24 mouse cellular contexts compared by ENCODE assay signal in genomic region chr10:49441369-49441768, GRCm38 (mm10).
DNase-seq lines count a peak whose midpoint lies in the region; ATAC-seq lines count a peak whose summit lies in the region.
"Had no signal": no experiment of that assay in that cellular context is flagged by ENCODE, and none has a peak within 500 bp of the region (broad histone marks: within the 10 kb centered on the region; RNA-seq: fewer than 3 reads in every experiment).

No protein-coding gene starts in this region.

- no peaks in the 10 kb centered on the region for H3K27me3 ChIP-seq in embryonic facial prominence, embryonic 14.5 days (replicated peaks; ENCODE audit: control insufficient read depth, insufficient read depth, low read length)
- H3K27me3 ChIP-seq in embryonic facial prominence, embryonic 10.5 days (replicated peaks; ENCODE audit: low read depth, poor library complexity, severe bottlenecking), result no peaks in the 10 kb centered on the region
- no peaks in the 10 kb centered on the region for H3K27me3 ChIP-seq in midbrain, embryonic 14.5 days (ENCODE audit: control insufficient read depth, insufficient read depth, low read length)
- H3K27me3 ChIP-seq in midbrain, embryonic 11.5 days (ENCODE audit: control insufficient read depth, insufficient read depth, low read length), result no peaks in the 10 kb centered on the region
- H3K27me3 ChIP-seq: CH12.LX; embryonic facial prominence, embryonic 13.5 days; forebrain, embryonic 13.5 days; forebrain, embryonic 15.5 days; Patski had no signal

- 57% methylated on average over 1 of the region's 1 CpGs for WGBS in embryonic facial prominence, embryonic 14.5 days
- WGBS in embryonic facial prominence, embryonic 10.5 days, result 68% methylated on average over 1 of the region's 1 CpGs
- 77% methylated on average over 1 of the region's 1 CpGs for WGBS in midbrain, embryonic 14.5 days
- 84% methylated on average over 1 of the region's 1 CpGs for WGBS in midbrain, embryonic 11.5 days

- no peak overlapping the region for H3K9ac ChIP-seq in embryonic facial prominence, embryonic 14.5 days (ENCODE audit: low read depth, low read length)
- no peak overlapping the region for H3K9ac ChIP-seq in midbrain, embryonic 14.5 days (replicated peaks; ENCODE audit: low read length)
- H3K9ac ChIP-seq in midbrain, embryonic 11.5 days (ENCODE audit: low read length), result no peak overlapping the region
- H3K9ac ChIP-seq: embryonic facial prominence, embryonic 13.5 days; forebrain, embryonic 13.5 days; forebrain, embryonic 15.5 days; forebrain, postnatal 0 days had no signal

- no peak for ATAC-seq in embryonic facial prominence, embryonic 14.5 days (ENCODE audit: low read depth)
- peak; percentile 58; the same call in 1 of the 2 replicates for ATAC-seq in midbrain, embryonic 14.5 days (ENCODE audit: low FRiP score, low TSS enrichment)
- ATAC-seq in midbrain, embryonic 11.5 days (ENCODE audit: low FRiP score), result no peak
- ATAC-seq: CD4-positive, CD25-positive, alpha-beta regulatory T cell, adult 4 months; forebrain, embryonic 13.5 days; forebrain, embryonic 15.5 days; forebrain, postnatal 0 days; Patski had no signal

- no peak overlapping the region for H3K27ac ChIP-seq in embryonic facial prominence, embryonic 14.5 days (replicated peaks; ENCODE audit: low read depth, low read length)
- no peak overlapping the region for H3K27ac ChIP-seq in embryonic facial prominence, embryonic 10.5 days (replicated peaks)
- H3K27ac ChIP-seq in midbrain, embryonic 14.5 days (replicated peaks; ENCODE audit: low read depth, low read length), result no peak overlapping the region
- H3K27ac ChIP-seq in midbrain, embryonic 11.5 days (ENCODE audit: low read depth, low read length), result no peak overlapping the region
- H3K27ac ChIP-seq: embryonic facial prominence, embryonic 13.5 days; forebrain, embryonic 13.5 days; forebrain, embryonic 15.5 days had no signal

- no peak overlapping the region for H3K4me3 ChIP-seq in embryonic facial prominence, embryonic 14.5 days (ENCODE audit: low read depth, low read length)
- H3K4me3 ChIP-seq in embryonic facial prominence, embryonic 10.5 days, result no peak overlapping the region
- no peak overlapping the region for H3K4me3 ChIP-seq in midbrain, embryonic 14.5 days (replicated peaks; ENCODE audit: low read depth, low read length)
- no peak overlapping the region for H3K4me3 ChIP-seq in midbrain, embryonic 11.5 days (ENCODE audit: low read depth, low read length)
- H3K4me3 ChIP-seq: embryonic facial prominence, embryonic 13.5 days; forebrain, embryonic 13.5 days; forebrain, embryonic 15.5 days had no signal

- no peaks in the 10 kb centered on the region for H3K9me3 ChIP-seq in embryonic facial prominence, embryonic 14.5 days (ENCODE audit: control insufficient read depth, low read length)
- H3K9me3 ChIP-seq in embryonic facial prominence, embryonic 10.5 days, result no peaks in the 10 kb centered on the region
- H3K9me3 ChIP-seq in midbrain, embryonic 14.5 days (ENCODE audit: control insufficient read depth, low read length), result no peaks in the 10 kb centered on the region
- no peaks in the 10 kb centered on the region for H3K9me3 ChIP-seq in midbrain, embryonic 11.5 days (ENCODE audit: control insufficient read depth, low read length)
- H3K9me3 ChIP-seq: embryonic facial prominence, embryonic 13.5 days; forebrain, embryonic 13.5 days; forebrain, embryonic 15.5 days; G1E had no signal

- H3K36me3 ChIP-seq in embryonic facial prominence, embryonic 14.5 days (ENCODE audit: control insufficient read depth, insufficient read depth, low read length), result no peaks in the 10 kb centered on the region
- no peaks in the 10 kb centered on the region for H3K36me3 ChIP-seq in embryonic facial prominence, embryonic 10.5 days (replicated peaks)
- no peaks in the 10 kb centered on the region for H3K36me3 ChIP-seq in midbrain, embryonic 14.5 days (ENCODE audit: control insufficient read depth, insufficient read depth, low read length)
- no peaks in the 10 kb centered on the region for H3K36me3 ChIP-seq in midbrain, embryonic 11.5 days (ENCODE audit: control insufficient read depth, insufficient read depth, low read length)
- H3K36me3 ChIP-seq: embryonic facial prominence, embryonic 13.5 days; forebrain, embryonic 15.5 days; G1E had no signal

- no peaks in the 10 kb centered on the region for H3K4me1 ChIP-seq in embryonic facial prominence, embryonic 14.5 days (ENCODE audit: control insufficient read depth, insufficient read depth, low read length)
- H3K4me1 ChIP-seq in embryonic facial prominence, embryonic 10.5 days, result no peaks in the 10 kb centered on the region
- no peaks in the 10 kb centered on the region for H3K4me1 ChIP-seq in midbrain, embryonic 14.5 days (ENCODE audit: control insufficient read depth, insufficient read depth, low read length)
- no peaks in the 10 kb centered on the region for H3K4me1 ChIP-seq in midbrain, embryonic 11.5 days (ENCODE audit: control insufficient read depth, insufficient read depth, low read length)
- H3K4me1 ChIP-seq: embryonic facial prominence, embryonic 13.5 days; forebrain, embryonic 15.5 days had no signal

- peak; percentile 3 for DNase-seq in embryonic facial prominence, embryonic 14.5 days (ENCODE audit: low spot score)
- DNase-seq in embryonic facial prominence, embryonic 10.5 days (ENCODE audit: low spot score), result no peak
- DNase-seq in midbrain, embryonic 14.5 days, result peak; percentile 19
- DNase-seq in midbrain, embryonic 11.5 days (ENCODE audit: low spot score, missing footprints), result no peak
- DNase-seq in retina, embryonic 14.5 days (ENCODE audit: low spot score), result peak; percentile 23
- no peak for DNase-seq in embryo, embryonic 10.5 days (ENCODE audit: low spot score)
- DNase-seq in T-cell, adult 2 months (ENCODE audit: low spot score), result no peak
- DNase-seq: adrenal gland, adult 2 months; adrenal gland, postnatal 10 days; adrenal gland, postnatal 25 days; B cell, adult 2 months; cerebellum, adult 11 months; cerebellum, adult 2 months; cerebellum, adult 9-10 months; cerebellum, postnatal 14 days; cerebellum, postnatal 36 days; forebrain, postnatal 0 days had no signal

- H3K4me2 ChIP-seq in embryonic facial prominence, embryonic 14.5 days (ENCODE audit: low read depth, low read length), result no peak overlapping the region
- no peak overlapping the region for H3K4me2 ChIP-seq in midbrain, embryonic 14.5 days (ENCODE audit: low read length)
- H3K4me2 ChIP-seq in midbrain, embryonic 11.5 days, result no peak overlapping the region
- H3K4me2 ChIP-seq: embryonic facial prominence, embryonic 13.5 days; forebrain, embryonic 13.5 days; forebrain, embryonic 15.5 days had no signal

Comparison
In these comparisons a context has a peak if more than half of its experiments do, and no peak if none do; other contexts are left out.
1. DNase-seq: peak in embryonic facial prominence, embryonic 14.5 days (single experiment), midbrain, embryonic 14.5 days (single experiment) and retina, embryonic 14.5 days (single experiment); none in embryonic facial prominence, embryonic 10.5 days (single experiment), midbrain, embryonic 11.5 days (single experiment), embryo, embryonic 10.5 days (single experiment) and T-cell, adult 2 months (single experiment).